Mouse (Mus musculus) Muller cell, postnatal 12 days (primary cell): ENCODE measurements around the gene Fmnl2.

Source experiments
- DNase-seq: peaks from one replicate; pipeline ENCODE4 v3.0.0-alpha.2; 2015; ENCODE audit errors: inconsistent ontology term

Fmnl2 gene

GRCm38 (mm10) chr2:52985167-52985566 lies 127.5 kb downstream of the Fmnl2 start:
- peak; percentile 81 for DNase-seq

GRCm38 (mm10) chr2:52986354-52986753 lies 128.7 kb downstream of the Fmnl2 start:
- no peak for DNase-seq

GRCm38 (mm10) chr2:52987035-52987434 lies 129.4 kb downstream of the Fmnl2 start:
- DNase-seq, result no peak

- peak; percentile 78 for DNase-seq
These were observed 130.1 kb downstream of the Fmnl2 start for GRCm38 (mm10) chr2:52987637-52988295.

GRCm38 (mm10) chr2:52989316-52989715 lies 131.7 kb downstream of the Fmnl2 start:
- no peak for DNase-seq

- no peak for DNase-seq
These were observed 133.4 kb downstream of the Fmnl2 start for GRCm38 (mm10) chr2:52990874-52991687.

GRCm38 (mm10) chr2:52991688-52992194 lies 134.1 kb downstream of the Fmnl2 start:
- no peak for DNase-seq

- no peak for DNase-seq
These were observed 135.6 kb downstream of the Fmnl2 start for GRCm38 (mm10) chr2:52993241-52993640.

- DNase-seq, result no peak
These were observed 136.9 kb downstream of the Fmnl2 start for GRCm38 (mm10) chr2:52994526-52994925.

GRCm38 (mm10) chr2:52997955-52998750 lies 140.5 kb downstream of the Fmnl2 start:
- no peak for DNase-seq

GRCm38 (mm10) chr2:52999524-52999969 lies 141.9 kb downstream of the Fmnl2 start:
- DNase-seq, result peak; percentile 94

GRCm38 (mm10) chr2:53000446-53000845 lies 142.8 kb downstream of the Fmnl2 start:
- no peak for DNase-seq

GRCm38 (mm10) chr2:53006161-53006560 lies 148.5 kb downstream of the Fmnl2 start:
- DNase-seq, result peak; percentile 65

GRCm38 (mm10) chr2:53007142-53007541 lies 149.5 kb downstream of the Fmnl2 start:
- DNase-seq, result peak; percentile 50

- DNase-seq, result no peak
These were observed 155.4 kb downstream of the Fmnl2 start for GRCm38 (mm10) chr2:53013051-53013450.

- no peak for DNase-seq
These were observed 156.8 kb downstream of the Fmnl2 start for GRCm38 (mm10) chr2:53014451-53014850.

GRCm38 (mm10) chr2:53022982-53023381 lies 165.3 kb downstream of the Fmnl2 start:
- no peak for DNase-seq

GRCm38 (mm10) chr2:53026056-53026769 lies 168.6 kb downstream of the Fmnl2 start:
- no peak for DNase-seq

GRCm38 (mm10) chr2:53028868-53029267 lies 171.2 kb downstream of the Fmnl2 start:
- DNase-seq, result no peak

GRCm38 (mm10) chr2:53029716-53030431 lies 172.2 kb downstream of the Fmnl2 start:
- peak; percentile 40 for DNase-seq

- DNase-seq, result no peak
These were observed 172.8 kb downstream of the Fmnl2 start for GRCm38 (mm10) chr2:53030432-53030826.
